Mouse (Mus musculus): ENCODE measurements around the gene Polr1a. TPM values are rescaled to one million over a fixed set of nuclear protein-coding genes. Genes with fewer than 3 reads are reported as not detected.
"Not testable (repeated sequence)": the region's sequence is repeated elsewhere in the genome, so short reads cannot be mapped to it uniquely, and the experiment has no call there.

Gene Polr1a
- polyA plus RNA-seq, 1 experiment from 2014 or later, result 31.0 TPM

DNA sequence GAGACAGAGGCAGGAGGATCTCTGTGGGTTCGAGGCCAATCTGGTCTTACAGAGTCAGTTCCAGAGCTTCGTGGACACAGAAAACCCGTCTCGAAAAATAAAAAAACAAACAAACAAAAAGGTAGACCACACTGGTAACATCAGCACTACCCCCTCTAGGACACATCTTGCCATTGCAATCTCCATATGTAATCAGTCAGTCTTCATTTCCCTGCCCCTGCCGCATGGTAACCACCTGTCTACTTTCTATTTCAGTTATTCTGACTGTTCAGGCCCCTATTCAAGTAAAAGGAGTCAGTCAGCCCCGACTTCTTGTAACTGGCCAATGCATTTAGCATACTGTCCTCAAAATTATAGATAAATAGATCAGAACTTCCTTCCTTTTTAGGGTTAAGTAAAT is 987 bp downstream of the Polr1a start:
- ATAC-seq (ENCODE audit: insufficient number of reproducible peaks, low FRiP score, low TSS enrichment, low read depth) (no peak), DNase-seq (ENCODE audit: low spot score) (no peak)
- H3K36me3 ChIP-seq (ENCODE audit: control insufficient read depth, insufficient read depth, low read length), result peaks cover 7% of the 10 kb centered on the region; the same call in 1 of the 2 replicates
- H3K9ac ChIP-seq (ENCODE audit: low read length), result no peak overlapping the region
- H3K9me3 ChIP-seq (ENCODE audit: control insufficient read depth, low read length), result no peaks in the 10 kb centered on the region
- no peaks in the 10 kb centered on the region for H3K27me3 ChIP-seq (ENCODE audit: control insufficient read depth, insufficient read depth, low read length)
- H3K4me1 ChIP-seq (ENCODE audit: control insufficient read depth, insufficient read depth, low read length), result no peaks in the 10 kb centered on the region
- H3K4me2 ChIP-seq (ENCODE audit: low read depth, severe bottlenecking), result peak overlapping the region; percentile 53
- WGBS, result 77% methylated on average over 6 of the region's 6 CpGs
- H3K27ac ChIP-seq (replicated peaks; ENCODE audit: low read depth, low read length), result no peak overlapping the region
- peak overlapping the region; percentile 72 for H3K4me3 ChIP-seq (ENCODE audit: low read depth, low read length)

DNA sequence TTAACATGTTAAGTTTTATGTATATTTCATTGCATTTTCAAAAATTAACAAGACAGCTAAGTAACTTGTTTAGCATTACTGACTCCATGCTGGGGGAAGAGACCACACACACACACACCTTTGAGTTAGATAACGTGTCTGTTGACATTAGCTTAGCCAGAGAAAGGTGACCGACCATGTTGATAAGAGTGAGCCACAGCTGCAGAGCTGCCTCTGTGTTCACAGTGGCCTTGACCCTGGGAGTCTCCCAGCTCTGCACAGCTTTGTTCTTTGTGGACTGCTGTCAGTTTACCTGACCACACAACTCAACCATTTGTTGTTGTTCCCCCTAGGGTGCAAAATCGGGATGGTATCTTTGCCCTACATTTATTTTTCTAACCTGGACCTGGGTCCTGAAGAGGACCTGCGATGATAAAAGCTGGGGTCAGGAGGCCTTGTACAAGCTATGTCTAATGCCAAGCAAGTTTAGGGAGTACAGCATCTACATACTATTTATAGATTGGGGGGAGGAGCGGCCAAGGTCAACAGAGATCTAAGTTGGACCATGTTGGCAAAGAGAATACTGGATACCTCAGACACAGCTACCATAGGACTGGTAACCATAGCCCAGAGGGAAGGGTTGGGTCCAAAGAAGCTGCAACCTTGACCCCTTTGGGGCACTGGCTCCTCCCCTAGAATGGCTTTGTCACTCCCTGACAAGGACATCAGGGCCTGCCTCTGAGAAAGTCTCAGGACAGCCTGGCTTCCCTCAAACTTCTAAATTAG is 3.0 kb downstream of the Polr1a start:
- 91% methylated on average over 5 of the region's 5 CpGs for WGBS

DNA sequence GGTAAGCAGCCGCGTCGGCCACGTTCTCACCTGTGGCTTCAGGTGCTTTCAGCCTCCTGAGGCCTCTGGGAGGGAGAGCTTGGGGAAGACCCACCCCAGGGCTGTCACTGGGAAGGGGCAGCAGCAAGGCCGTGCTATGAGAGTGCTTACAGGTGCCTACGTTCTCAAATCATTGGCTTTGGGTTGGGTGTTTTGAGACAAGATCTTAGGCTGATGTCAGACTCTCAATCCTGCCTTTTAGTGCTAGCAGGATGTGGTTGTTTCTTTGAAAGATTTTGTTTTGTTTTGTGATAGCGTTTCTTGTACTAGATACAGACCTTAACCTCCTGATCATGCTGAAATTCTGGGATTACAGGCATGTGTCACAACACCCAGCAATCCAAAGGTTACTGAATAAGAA is 11.9 kb downstream of the Polr1a start:
- ATAC-seq (ENCODE audit: insufficient number of reproducible peaks, low FRiP score, low TSS enrichment, low read depth) (no peak), DNase-seq (ENCODE audit: low spot score) (no peak)
- H3K27ac ChIP-seq (replicated peaks; ENCODE audit: low read depth, low read length), result no peak overlapping the region
- H3K4me1 ChIP-seq (ENCODE audit: control insufficient read depth, insufficient read depth, low read length), result no peaks in the 10 kb centered on the region
- no peak overlapping the region for H3K4me2 ChIP-seq (ENCODE audit: low read depth, severe bottlenecking)
- H3K36me3 ChIP-seq (ENCODE audit: control insufficient read depth, insufficient read depth, low read length), result peaks cover 20% of the 10 kb centered on the region; the same call in 1 of the 2 replicates
- no peak overlapping the region for H3K4me3 ChIP-seq (ENCODE audit: low read depth, low read length)
- no peaks in the 10 kb centered on the region for H3K9me3 ChIP-seq (ENCODE audit: control insufficient read depth, low read length)
- WGBS, result 89% methylated on average over 7 of the region's 7 CpGs
- H3K27me3 ChIP-seq (ENCODE audit: control insufficient read depth, insufficient read depth, low read length), result no peaks in the 10 kb centered on the region
- H3K9ac ChIP-seq (ENCODE audit: low read length), result no peak overlapping the region

More for the DNA sequence above, 3.0 kb downstream of the Polr1a start:
- Histone ChIP-seq H3K27me3 (ENCODE audit: control insufficient read depth, insufficient read depth, low read length) (no peaks in the 10 kb centered on the region), H3K27ac (replicated peaks; ENCODE audit: low read depth, low read length) (no peak overlapping the region), H3K4me2 (ENCODE audit: low read depth, severe bottlenecking) (no peak overlapping the region), H3K36me3 (ENCODE audit: control insufficient read depth, insufficient read depth, low read length) (peaks cover 5% of the 10 kb centered on the region; the same call in 1 of the 2 replicates), H3K4me1 (ENCODE audit: control insufficient read depth, insufficient read depth, low read length) (no peaks in the 10 kb centered on the region), H3K4me3 (ENCODE audit: low read depth, low read length) (no peak overlapping the region), H3K9me3 (ENCODE audit: control insufficient read depth, low read length) (no peaks in the 10 kb centered on the region), H3K9ac (ENCODE audit: low read length) (no peak overlapping the region)
- ATAC-seq (ENCODE audit: insufficient number of reproducible peaks, low FRiP score, low TSS enrichment, low read depth) (no peak), DNase-seq (ENCODE audit: low spot score) (no peak)

DNA sequence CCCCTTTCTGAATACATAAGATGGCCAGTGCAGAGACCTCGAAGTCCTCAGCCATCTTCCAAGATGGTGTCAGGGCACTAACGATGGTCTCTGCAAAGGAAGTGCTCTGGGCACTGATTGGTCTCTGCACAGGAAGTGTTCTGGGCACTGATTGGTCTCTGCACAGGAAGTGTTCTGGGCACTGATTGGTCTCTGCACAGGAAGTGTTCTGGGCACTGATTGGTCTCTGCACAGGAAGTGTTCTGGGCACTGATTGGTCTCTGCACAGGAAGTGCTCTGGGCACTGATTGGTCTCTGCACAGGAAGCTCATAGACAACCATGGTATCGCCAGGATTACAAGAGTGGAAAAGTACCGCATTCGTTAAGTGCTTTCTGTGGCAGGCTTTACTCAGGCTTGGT is 16.4 kb downstream of the Polr1a start:
- H3K4me3 ChIP-seq (ENCODE audit: low read depth, low read length); DNase-seq (ENCODE audit: low spot score); H3K27me3 ChIP-seq (ENCODE audit: control insufficient read depth, insufficient read depth, low read length); H3K9me3 ChIP-seq (ENCODE audit: control insufficient read depth, low read length); ATAC-seq (ENCODE audit: insufficient number of reproducible peaks, low FRiP score, low TSS enrichment, low read depth); H3K9ac ChIP-seq (ENCODE audit: low read length); H3K4me2 ChIP-seq (ENCODE audit: low read depth, severe bottlenecking); H3K4me1 ChIP-seq (ENCODE audit: control insufficient read depth, insufficient read depth, low read length); H3K27ac ChIP-seq (replicated peaks; ENCODE audit: low read depth, low read length): not testable (repeated sequence)
- 93% methylated on average over 5 of the region's 5 CpGs for WGBS
- peaks cover 28% of the 10 kb centered on the region for H3K36me3 ChIP-seq (ENCODE audit: control insufficient read depth, insufficient read depth, low read length)

DNA sequence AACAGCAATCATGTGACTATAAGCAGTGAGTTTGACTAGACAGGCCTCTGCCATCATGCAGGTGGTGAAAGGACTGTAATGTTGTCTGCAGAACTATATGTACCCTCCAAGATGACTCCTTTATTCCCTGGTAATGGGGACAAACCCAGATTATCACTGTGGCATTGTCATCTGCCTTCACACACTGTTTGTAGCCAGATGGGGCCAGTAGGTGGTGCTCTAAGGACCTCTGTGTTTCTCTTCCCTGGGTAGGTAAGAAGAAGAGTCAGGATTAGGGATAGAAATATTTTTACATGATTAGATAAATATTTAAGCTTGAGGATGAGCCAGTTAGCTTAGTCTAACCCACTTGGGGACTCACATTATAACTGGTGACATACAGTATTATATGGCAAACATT is 19.1 kb downstream of the Polr1a start:
- ATAC-seq (ENCODE audit: insufficient number of reproducible peaks, low FRiP score, low TSS enrichment, low read depth) (no peak), DNase-seq (ENCODE audit: low spot score) (peak; percentile 56)
- no peak overlapping the region for H3K9ac ChIP-seq (ENCODE audit: low read length)
- H3K36me3 ChIP-seq (ENCODE audit: control insufficient read depth, insufficient read depth, low read length), result peaks cover 31% of the 10 kb centered on the region
- no peak overlapping the region for H3K27ac ChIP-seq (replicated peaks; ENCODE audit: low read depth, low read length)
- H3K4me2 ChIP-seq (ENCODE audit: low read depth, severe bottlenecking), result no peak overlapping the region
- no peaks in the 10 kb centered on the region for H3K27me3 ChIP-seq (ENCODE audit: control insufficient read depth, insufficient read depth, low read length)
- H3K4me3 ChIP-seq (ENCODE audit: low read depth, low read length), result no peak overlapping the region
- H3K4me1 ChIP-seq (ENCODE audit: control insufficient read depth, insufficient read depth, low read length), result no peaks in the 10 kb centered on the region
- no peaks in the 10 kb centered on the region for H3K9me3 ChIP-seq (ENCODE audit: control insufficient read depth, low read length)

DNA sequence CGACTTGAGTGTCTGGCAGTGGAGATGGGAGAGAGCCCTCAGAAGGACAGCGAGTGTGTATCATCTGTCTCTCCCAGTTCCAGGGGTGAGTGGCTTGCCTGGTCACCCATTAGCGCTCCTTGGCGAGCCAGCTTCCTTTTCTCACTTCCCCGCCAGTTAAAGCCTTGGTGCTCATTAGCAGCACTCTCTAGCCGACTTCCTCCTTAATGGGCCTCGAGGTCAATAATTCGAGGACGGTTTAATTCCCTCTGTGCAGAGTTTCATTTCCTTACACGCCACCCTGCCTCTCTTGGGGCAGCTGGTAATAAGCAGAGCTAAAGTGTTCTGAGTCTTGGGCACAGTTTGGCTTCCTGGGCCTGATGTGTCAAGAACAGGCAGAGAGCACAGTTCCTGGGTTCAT is 21.2 kb downstream of the Polr1a start:
- Histone ChIP-seq H3K36me3 (ENCODE audit: control insufficient read depth, insufficient read depth, low read length) (peaks cover 28% of the 10 kb centered on the region), H3K27me3 (ENCODE audit: control insufficient read depth, insufficient read depth, low read length) (no peaks in the 10 kb centered on the region), H3K4me2 (ENCODE audit: low read depth, severe bottlenecking) (no peak overlapping the region), H3K9ac (ENCODE audit: low read length) (no peak overlapping the region), H3K4me3 (ENCODE audit: low read depth, low read length) (no peak overlapping the region), H3K27ac (replicated peaks; ENCODE audit: low read depth, low read length) (no peak overlapping the region), H3K4me1 (ENCODE audit: control insufficient read depth, insufficient read depth, low read length) (no peaks in the 10 kb centered on the region), H3K9me3 (ENCODE audit: control insufficient read depth, low read length) (no peaks in the 10 kb centered on the region)
- WGBS, result 60% methylated on average over 10 of the region's 10 CpGs
- no peak for ATAC-seq (ENCODE audit: insufficient number of reproducible peaks, low FRiP score, low TSS enrichment, low read depth)
- DNase-seq (ENCODE audit: low spot score), result no peak

DNA sequence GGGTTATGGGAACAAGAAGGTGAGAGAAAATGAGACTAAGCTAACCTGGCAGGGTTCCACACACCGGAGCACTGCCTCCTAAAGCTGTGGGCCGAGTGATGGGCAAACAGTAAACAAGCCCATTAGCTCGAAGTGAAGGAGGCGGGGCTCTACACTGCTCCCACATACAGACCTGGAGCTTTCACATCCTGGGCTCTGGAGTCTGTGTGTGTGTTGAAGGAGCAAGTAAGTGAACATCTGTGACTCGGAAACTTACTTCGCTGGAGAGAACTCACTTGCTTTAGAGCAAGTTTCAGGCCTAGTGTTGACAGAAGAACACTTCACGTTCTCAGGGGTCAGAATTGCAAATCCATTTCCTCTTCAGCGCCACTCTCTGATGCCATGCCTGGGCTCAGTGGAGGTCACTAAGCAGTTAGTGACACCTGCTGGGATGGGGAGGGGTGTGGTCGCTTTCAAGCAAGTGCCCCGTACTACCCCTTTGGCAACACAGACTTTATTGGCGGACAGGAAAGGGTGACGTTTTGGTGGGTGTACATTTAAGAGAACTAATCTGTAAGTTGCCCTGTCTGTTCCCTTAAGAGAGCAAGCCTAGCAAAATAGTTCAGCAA is 22.1 kb downstream of the Polr1a start:
- no peaks in the 10 kb centered on the region for H3K4me1 ChIP-seq (ENCODE audit: control insufficient read depth, insufficient read depth, low read length)
- ATAC-seq (ENCODE audit: insufficient number of reproducible peaks, low FRiP score, low TSS enrichment, low read depth) (no peak), DNase-seq (ENCODE audit: low spot score) (no peak)
- no peak overlapping the region for H3K27ac ChIP-seq (replicated peaks; ENCODE audit: low read depth, low read length)
- peaks cover 28% of the 10 kb centered on the region for H3K36me3 ChIP-seq (ENCODE audit: control insufficient read depth, insufficient read depth, low read length)
- no peak overlapping the region for H3K4me2 ChIP-seq (ENCODE audit: low read depth, severe bottlenecking)
- 78% methylated on average over 12 of the region's 12 CpGs for WGBS
- no peak overlapping the region for H3K9ac ChIP-seq (ENCODE audit: low read length)
- H3K4me3 ChIP-seq (ENCODE audit: low read depth, low read length), result no peak overlapping the region
- H3K9me3 ChIP-seq (ENCODE audit: control insufficient read depth, low read length), result no peaks in the 10 kb centered on the region
- no peaks in the 10 kb centered on the region for H3K27me3 ChIP-seq (ENCODE audit: control insufficient read depth, insufficient read depth, low read length)

DNA sequence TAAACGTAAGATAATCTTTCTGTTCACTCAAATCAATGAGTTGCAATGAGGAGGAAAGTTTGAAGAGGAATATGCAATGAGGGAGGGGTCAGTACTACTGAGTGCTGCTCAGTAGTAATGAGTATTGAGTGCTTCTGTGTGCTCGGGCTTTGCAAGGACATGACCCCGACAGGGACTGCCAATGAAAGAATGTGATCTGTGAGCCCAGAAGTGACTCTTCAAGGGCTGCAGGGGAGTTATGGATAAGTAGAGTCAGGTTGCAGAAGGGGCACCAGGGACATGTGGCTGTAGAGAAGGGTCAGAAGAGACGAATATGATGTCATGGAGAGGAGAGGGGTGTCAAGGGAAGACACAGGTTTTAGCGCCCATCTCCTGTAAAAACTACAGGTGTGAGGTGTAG is 23.5 kb downstream of the Polr1a start:
- Histone ChIP-seq H3K9me3 (ENCODE audit: control insufficient read depth, low read length) (no peaks in the 10 kb centered on the region), H3K9ac (ENCODE audit: low read length) (no peak overlapping the region), H3K27me3 (ENCODE audit: control insufficient read depth, insufficient read depth, low read length) (no peaks in the 10 kb centered on the region), H3K36me3 (ENCODE audit: control insufficient read depth, insufficient read depth, low read length) (peaks cover 25% of the 10 kb centered on the region), H3K4me1 (ENCODE audit: control insufficient read depth, insufficient read depth, low read length) (no peaks in the 10 kb centered on the region), H3K4me3 (ENCODE audit: low read depth, low read length) (no peak overlapping the region), H3K4me2 (ENCODE audit: low read depth, severe bottlenecking) (no peak overlapping the region), H3K27ac (replicated peaks; ENCODE audit: low read depth, low read length) (no peak overlapping the region)
- DNase-seq (ENCODE audit: low spot score) (no peak), ATAC-seq (ENCODE audit: insufficient number of reproducible peaks, low FRiP score, low TSS enrichment, low read depth) (no peak)
- WGBS, result 88% methylated on average over 5 of the region's 5 CpGs

Data from limb, embryonic 11.5 days (tissue).